Mouse (Mus musculus) frontal cortex, adult 2 months (tissue): Measurements from ENCODE around the gene Hrct1. TPM values are rescaled to one million over a fixed set of nuclear protein-coding genes. Genes with fewer than 3 reads are reported as not detected.

Experiments
- DNase-seq, 2 experiments: peaks; one replicate each; pipeline ENCODE4 v3.0.0; 2022; ENCODE audit warnings: low spot score in 1 of 2; ENCODE audit errors: extremely low spot score in 1 of 2
- polyA plus RNA-seq: library from polyadenylated mRNA; depleted of rRNA; stranded (reverse); fragments of >200 nt; gene quantifications from 2 replicates; pipeline ENCODE4 v1.2.3, GENCODE M21; 2012; rRNA removed

Gene Hrct1
- 1.9 and 2.8 TPM in 2 replicates for polyA plus RNA-seq

DNA sequence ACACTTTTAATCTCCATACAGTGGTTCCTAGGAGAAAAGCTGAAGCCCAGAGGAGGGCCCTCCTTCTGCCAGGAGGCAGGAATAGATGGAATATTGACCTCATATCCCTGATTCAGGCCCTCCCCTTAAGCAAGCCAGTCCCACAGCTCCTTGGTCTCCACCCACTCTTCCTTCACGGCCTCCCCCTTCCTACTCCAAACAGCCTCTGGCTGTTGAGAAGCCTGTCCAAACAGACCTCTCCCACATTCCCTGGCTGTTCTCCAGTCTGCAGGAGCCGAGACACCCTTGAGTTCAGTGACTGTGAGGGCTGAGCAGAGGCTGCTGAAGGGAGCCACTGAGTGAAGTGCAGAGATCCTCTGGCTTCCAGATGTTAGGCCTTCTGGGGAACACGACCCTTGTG, at the start of gene Hrct1:
Gene Hrct1 (plus strand): TSS at position 194 of the 400 bp plus-strand sequence.
- DNase-seq = peak; percentile 36 to 53

DNA sequence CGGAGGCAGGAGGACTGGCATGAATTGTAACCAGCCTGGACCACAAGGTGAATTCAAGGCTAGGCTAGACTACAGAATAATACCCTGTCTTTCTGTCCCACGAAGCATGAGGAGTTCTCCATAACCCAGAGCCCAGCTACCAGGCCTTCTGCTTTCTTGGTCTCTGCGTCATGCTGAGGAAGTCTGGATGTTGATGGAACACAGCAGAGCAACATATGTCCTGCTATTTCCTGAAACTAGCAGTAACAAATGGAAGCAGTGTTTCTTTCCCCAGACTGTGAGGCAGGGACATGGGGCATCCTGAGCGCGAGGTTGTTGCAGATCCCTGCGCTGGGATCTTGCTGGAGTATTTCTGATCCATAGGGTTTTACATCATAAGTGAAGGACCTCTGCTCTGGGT, 48.4 kb upstream of the Hrct1 start:
- DNase-seq = no peak

DNA sequence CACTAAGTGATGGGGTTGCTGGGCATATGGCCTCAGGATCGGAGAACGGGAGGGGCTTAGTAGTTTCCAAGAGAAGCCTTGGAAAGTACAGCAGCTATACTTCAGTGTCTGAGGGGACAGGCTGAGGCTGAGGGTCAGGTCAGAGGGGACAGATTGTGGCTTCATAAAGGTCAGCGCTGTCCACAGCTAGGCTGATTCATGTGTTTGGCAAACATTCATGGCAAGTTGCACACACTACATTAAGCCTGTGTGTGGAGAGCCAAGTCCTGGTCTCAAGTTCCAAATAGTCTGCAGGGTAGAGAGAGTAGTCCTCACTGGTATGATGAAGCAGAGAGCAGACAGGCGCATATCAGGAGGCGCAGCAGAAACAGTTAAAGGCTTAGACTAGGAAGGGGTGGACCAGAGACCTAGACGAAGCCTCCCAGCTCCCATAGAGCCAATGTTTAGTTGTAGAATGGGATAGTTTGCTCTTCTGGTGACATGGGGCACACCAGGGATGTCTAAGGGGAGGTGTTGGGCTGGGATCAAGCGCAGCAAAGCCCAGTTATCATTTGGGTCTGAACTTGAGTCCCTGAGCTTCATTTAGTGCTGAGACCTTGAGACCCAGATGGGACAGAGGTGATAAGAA, 47.5 kb upstream of the Hrct1 start:
- DNase-seq = no peak

DNA sequence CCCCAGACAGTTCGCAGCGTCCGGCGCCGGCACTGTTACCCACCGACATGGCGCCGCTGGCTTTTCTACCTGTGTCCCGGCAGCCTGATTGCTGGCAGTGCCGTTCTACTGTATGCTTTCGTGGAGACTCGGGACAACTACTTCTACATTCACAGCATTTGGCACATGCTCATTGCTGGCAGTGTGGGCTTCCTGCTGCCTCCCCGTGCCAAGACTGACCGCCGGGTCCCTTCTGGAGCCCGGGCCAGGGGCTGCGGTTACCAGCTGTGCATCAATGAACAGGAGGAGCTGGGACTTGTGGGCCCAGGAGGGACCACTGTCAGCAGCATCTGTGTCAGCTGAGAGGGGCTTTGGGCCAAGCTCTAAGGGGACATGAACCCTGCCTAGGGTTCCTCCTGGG, 37.0 kb upstream of the Hrct1 start:
- no peak for DNase-seq

DNA sequence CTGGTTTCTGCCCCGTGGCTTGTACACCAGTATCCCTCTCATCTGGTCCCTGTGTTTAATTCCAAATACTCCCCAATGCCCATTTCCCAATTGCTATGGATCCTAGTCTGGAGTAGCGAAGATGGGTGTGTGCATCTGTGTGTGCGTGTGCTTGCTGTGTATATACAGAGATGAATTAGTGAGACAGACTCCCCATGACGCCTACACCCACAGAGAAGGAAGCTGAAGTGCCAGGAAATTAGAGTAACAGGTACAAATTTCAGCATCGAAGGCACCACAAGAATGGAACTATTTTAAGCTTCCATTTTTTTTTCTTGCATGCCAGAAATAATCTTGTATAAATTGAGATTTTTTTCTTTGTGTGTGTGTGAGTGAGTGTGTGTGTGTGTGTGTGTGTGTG, 36.0 kb upstream of the Hrct1 start:
- no peak for DNase-seq

- no peak for DNase-seq
These were observed 33.2 kb upstream of the Hrct1 start for GRCm38 (mm10) chr4:43693806-43694241.

- no peak for DNase-seq
These were observed 32.3 kb upstream of the Hrct1 start for GRCm38 (mm10) chr4:43694439-43695248.

DNA sequence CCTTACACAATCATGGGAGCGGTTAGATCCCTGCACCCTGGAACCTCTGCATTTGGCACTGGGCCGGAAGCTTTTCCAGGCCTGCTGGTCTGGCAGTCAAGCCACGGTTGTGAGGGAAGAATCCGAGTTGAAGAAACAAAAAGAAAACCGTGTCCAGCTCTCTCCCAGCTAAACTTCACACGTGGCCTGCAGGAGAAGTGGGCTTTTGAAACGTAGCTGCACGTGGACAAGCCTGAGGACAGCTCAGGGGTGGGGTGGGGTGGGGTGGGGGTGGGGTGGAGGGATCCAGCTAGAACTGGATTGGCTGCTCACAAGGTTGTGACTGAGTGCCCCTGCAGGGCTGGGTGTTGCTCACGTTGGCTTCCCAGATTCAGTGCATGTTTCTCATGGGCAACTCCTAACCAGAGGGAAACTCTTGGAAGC, 31.7 kb upstream of the Hrct1 start:
- DNase-seq = no peak

GRCm38 (mm10) chr4:43696561-43696960, 30.4 kb upstream of the Hrct1 start:
- DNase-seq = no peak

GRCm38 (mm10) chr4:43700707-43701106, 26.3 kb upstream of the Hrct1 start, which contains the start of gene Olfr70:
Olfr70 (minus strand) TSS chr4:43700807.
- DNase-seq = no peak

GRCm38 (mm10) chr4:43703439-43703838, 23.5 kb upstream of the Hrct1 start:
- DNase-seq = no peak

- DNase-seq = no peak
These were observed 23.1 kb upstream of the Hrct1 start for GRCm38 (mm10) chr4:43703851-43704250.

DNA sequence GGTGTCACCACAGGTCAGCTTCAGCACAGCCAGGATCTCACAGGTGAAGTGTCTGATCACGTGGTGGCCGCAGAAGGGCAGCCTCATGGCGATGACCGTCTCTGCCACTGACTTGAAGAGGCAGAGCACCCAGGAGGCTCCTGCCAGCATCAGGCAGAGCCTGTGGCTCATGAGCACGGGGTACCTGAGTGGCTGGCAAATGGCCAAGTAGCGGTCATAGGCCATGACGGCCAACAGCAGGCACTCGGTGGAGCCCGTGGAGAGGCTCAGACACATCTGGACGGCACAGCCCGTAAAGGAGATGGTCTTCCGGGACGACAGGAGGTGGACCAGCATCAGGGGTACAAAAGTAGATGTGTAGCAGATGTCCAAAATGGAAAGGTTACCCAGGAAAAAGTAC, 21.0 kb upstream of the Hrct1 start:
- DNase-seq = no peak

DNA sequence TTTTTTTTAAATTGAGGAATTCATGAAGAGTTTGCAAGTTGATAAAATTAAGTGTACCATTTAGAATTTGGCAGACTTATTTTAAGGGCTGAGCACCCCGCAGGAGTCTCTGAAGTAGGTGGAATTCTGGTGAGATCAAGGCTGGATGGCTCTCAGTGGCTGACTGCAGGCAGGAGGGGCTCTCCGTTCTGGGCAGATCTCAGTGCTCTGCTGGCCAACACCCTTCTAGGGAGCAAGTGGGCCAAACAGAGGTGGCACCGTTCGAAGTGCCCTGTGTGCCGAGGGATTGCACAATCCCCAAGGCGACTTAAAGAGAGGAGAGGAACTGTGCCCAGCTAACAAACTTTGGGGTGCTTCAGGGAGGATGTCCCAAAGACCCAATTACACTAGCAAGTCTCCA, 17.1 kb upstream of the Hrct1 start, which contains the start of gene Olfr71:
Gene Olfr71 (minus strand): TSS at position 387 of the 400 bp plus-strand sequence.
- no peak for DNase-seq

DNA sequence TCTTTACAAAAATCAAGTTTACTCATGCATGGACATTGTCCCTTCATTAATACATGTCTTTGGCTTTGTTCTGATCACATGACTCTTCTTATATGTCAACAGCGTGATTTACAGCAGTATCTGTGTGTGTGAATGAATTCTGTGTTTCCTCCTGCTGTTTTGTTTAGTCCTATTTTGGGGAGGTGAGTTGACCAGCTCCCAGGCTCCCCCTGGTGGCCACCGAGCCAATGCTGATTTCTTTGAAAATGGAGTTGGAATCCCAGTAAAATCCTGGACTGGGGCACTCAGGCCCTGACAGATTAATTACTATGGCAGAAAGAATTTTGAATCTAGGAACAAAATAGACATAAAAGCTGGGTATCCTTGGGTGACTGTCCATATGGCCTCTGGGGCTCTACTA, 15.2 kb upstream of the Hrct1 start:
- peak in 1 of 2 experiments; percentile 89 for DNase-seq

DNA sequence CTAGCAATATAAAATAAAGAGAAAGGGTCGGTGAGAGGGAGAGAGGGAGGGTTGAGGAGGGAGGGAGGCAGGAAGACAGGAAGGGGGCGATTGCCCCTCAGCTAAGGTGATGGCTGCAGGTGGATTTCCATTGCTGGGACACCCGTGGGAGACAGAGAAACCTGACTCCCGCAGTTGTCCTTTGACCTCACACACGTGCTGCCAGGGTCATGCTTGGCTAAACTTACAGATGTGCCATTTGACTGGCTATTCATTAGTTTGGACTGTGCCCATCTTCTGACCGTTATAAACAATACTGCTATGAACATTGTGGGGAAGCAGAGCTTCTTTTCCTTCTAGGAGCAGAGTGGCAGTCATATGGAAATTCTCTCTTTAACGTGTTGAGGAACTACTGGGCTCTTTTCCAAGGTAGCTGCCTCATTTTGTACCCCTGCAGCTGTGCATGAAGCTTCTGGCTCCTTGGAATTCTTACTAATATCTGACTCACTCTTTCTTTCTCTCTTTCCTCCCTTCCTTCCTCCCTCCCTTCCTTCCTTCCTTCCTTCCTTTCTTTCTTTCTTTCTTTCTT, 13.3 kb upstream of the Hrct1 start:
- peak in 1 of 2 experiments; percentile 67 for DNase-seq

- DNase-seq = no peak
These were observed 6.3 kb upstream of the Hrct1 start for GRCm38 (mm10) chr4:43720491-43721228.

- peak in 1 of 2 experiments; percentile 36 for DNase-seq
These were observed 4.8 kb upstream of the Hrct1 start for GRCm38 (mm10) chr4:43722191-43722590.

- peak in 1 of 2 experiments; percentile 44 for DNase-seq
These were observed 2.2 kb upstream of the Hrct1 start for GRCm38 (mm10) chr4:43724764-43725163.

DNA sequence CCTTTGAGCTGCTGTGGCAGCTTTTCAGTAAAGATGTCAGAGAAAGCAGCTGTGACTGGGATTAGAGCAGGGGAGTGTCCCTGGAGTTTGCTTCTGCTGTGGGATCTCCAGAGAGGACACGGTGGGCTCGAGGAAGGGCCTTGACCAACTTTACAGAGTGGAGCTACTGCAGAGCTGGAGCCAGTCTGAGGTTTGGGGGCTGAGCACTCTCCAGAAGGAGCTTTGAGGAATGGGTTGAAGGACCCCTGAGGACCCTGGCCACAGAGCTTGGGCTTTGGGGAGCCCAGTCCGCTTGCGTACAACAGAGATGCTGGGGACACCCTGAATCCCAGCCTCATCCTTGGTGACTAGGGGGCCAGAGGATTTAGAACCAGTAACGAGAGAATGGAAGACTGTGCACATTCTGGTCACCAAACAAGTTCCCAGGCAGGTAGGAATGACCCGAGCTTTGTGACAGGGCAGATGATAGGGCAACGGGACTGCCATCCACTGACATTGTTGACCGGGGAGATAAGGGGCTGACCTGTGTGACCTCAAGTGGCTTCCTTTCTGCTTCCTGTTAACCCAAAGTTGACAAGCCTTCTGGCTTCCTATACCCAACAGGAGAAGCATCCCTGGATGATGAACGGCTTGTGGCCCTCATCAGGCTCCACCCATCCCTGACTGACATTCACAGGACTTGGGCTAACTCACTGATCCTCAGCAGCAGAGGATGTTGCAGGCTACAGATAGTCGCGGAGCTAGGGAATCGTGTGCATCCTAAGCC, 577 bp upstream of the Hrct1 start:
- DNase-seq = no peak
